Mouse (Mus musculus) heart, postnatal 10 days (tissue): ENCODE measurements around the gene Vegfd. TPM values are rescaled to one million over a fixed set of nuclear protein-coding genes. Genes with fewer than 3 reads are reported as not detected.

Source experiments
- total RNA-seq, 2 experiments: library from RNA; stranded (reverse); gene quantifications; 2 replicates each; pipeline ENCODE4 v1.2.3; 2021

The Vegfd gene
- total RNA-seq, 2 experiments from 2014 or later: 3.3 to 3.5 TPM

Other genes with a start within 250 kb of the Vegfd start
- gene Ace2, start 234.0 kb upstream of the Vegfd start, total RNA-seq: under 1 TPM; 0.65 to 0.69 TPM
- 1 to 10 TPM; 3.0 to 3.3 TPM for gene Bmx, start 115.2 kb upstream of the Vegfd start, total RNA-seq
- gene Pir, start 104.0 kb upstream of the Vegfd start, total RNA-seq: 1 to 10 TPM; 2.5 to 5.3 TPM
- 1 to 10 TPM; 2.6 to 3.1 TPM for gene Piga, start 46.4 kb downstream of the Vegfd start, total RNA-seq
- 10 to 100 TPM; 46.0 to 87.5 TPM for gene Asb11, start 63.6 kb downstream of the Vegfd start, total RNA-seq
- not detected for gene Asb9, start 132.9 kb downstream of the Vegfd start, total RNA-seq